Mouse (Mus musculus): ENCODE results near the gene 1700001P01Rik.

GRCm38 (mm10) chr11:97820840-97821239 lies 45.1 kb upstream of the 1700001P01Rik start:
- TF ChIP-seq CTCF (IDR thresholded peaks at IDR 0.05; ENCODE audit: extremely low read depth, insufficient read length, insufficient replicate concordance, low read depth, low read length) = no peak
- no peak; the same call in 1 of the 2 replicates for TF ChIP-seq POLR2A (IDR thresholded peaks at IDR 0.05; ENCODE audit: low read depth, low read length)

Data from small intestine, adult 2 months (tissue).